In the genomic region with DNA sequence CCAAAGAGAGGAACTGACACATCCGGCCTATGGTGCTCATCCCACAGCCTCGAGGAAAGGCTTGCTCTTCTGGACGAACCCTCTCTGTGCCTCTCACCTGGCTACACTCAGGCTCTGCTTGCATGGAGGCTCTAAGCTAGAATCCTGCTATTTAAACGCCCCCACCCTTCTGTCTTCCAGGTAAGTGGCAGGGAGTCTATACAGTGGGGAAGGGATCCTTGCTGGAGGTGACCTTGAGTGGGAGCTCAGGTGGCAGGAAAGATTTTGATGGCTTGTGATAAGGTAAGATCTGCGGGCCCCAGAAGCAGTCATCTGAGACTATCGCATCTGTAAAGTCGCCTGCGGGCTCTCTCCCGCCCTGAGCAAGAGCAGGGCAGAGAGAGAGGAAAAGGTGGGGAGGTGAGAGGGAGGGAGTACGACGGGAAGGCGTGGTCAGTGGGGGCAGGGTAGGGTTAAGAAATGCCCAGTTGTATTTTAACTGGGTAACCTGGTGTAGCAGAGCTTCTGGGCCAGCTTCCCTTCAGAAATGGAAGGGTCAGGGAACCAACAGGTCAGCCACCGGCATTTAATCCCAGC, we compare ENCODE assay signal across 17 mouse cellular contexts. TPM values are rescaled to one million over a fixed set of nuclear protein-coding genes. Genes with fewer than 3 reads are reported as not detected.
"Had no signal": no experiment of that assay in that cellular context is flagged by ENCODE, and none has a peak within 500 bp of the region (broad histone marks: within the 10 kb centered on the region; RNA-seq: fewer than 3 reads in every experiment).

No protein-coding gene starts in this region.

- DNase-seq: lung, embryonic 14.5 days; lung, postnatal 10 days; lung, postnatal 4 days; retina, postnatal 1 day; right cerebral cortex, postnatal 14 days; thymus, postnatal 4 days had no signal

- ATAC-seq: intestine, postnatal 0 days; midbrain, embryonic 15.5 days had no signal

- H3K9ac ChIP-seq: liver, embryonic 15.5 days; lung, embryonic 14.5 days; midbrain, embryonic 15.5 days; neural tube, embryonic 12.5 days; stomach, embryonic 15.5 days had no signal

- H3K4me3 ChIP-seq: layer of hippocampus, adult 2 months; limb, embryonic 10.5 days; liver, embryonic 15.5 days; midbrain, embryonic 10.5 days; midbrain, embryonic 15.5 days; neural tube, embryonic 12.5 days; stomach, embryonic 15.5 days had no signal

- H3K4me1 ChIP-seq: midbrain, embryonic 10.5 days; midbrain, embryonic 15.5 days; neural tube, embryonic 12.5 days; stomach, embryonic 15.5 days had no signal

- H3K27me3 ChIP-seq: midbrain, embryonic 15.5 days; neural tube, embryonic 12.5 days; stomach, embryonic 15.5 days had no signal

- H3K9me3 ChIP-seq: limb, embryonic 10.5 days; liver, embryonic 15.5 days; midbrain, embryonic 10.5 days; midbrain, embryonic 15.5 days; neural tube, embryonic 12.5 days; stomach, embryonic 15.5 days had no signal

- H3K4me2 ChIP-seq: liver, embryonic 11.5 days; liver, embryonic 15.5 days; lung, embryonic 14.5 days; midbrain, embryonic 15.5 days; neural tube, embryonic 12.5 days; stomach, embryonic 15.5 days had no signal

- H3K36me3 ChIP-seq: limb, embryonic 10.5 days; liver, embryonic 15.5 days; midbrain, embryonic 10.5 days; midbrain, embryonic 15.5 days; neural tube, embryonic 12.5 days; stomach, embryonic 15.5 days had no signal

- H3K27ac ChIP-seq: layer of hippocampus, adult 2 months; limb, embryonic 10.5 days; liver, embryonic 15.5 days; midbrain, embryonic 10.5 days; midbrain, embryonic 15.5 days; neural tube, embryonic 12.5 days; stomach, embryonic 15.5 days had no signal

RNA-seq across cellular contexts. Expression of gene Rhcg, which starts 14.4 kb away (rescaled TPM):
- total RNA-seq: monocyte, adult 5-6 weeks; neutrophil, adult 5-6 weeks had no signal
- polyA plus RNA-seq: intestine, postnatal 0 days; limb, embryonic 10.5 days; liver, embryonic 11.5 days; lung, embryonic 14.5 days had no signal
